Mouse (Mus musculus) cerebellum, postnatal 4 days (tissue): ENCODE results near the gene Tedc1.
A peak's percentile ranks its signal among the peaks of the same experiment; 100 is the strongest.
"Not testable (repeated sequence)": the region's sequence is repeated elsewhere in the genome, so short reads cannot be mapped to it uniquely, and the experiment has no call there.

Experiments
- DNase-seq, 2 experiments: peaks; one replicate each; pipeline ENCODE4 v3.0.0; 2022; ENCODE audit warnings: low spot score in 2 of 2, mixed read lengths in 1 of 2

The Tedc1 gene

GRCm38 (mm10) chr12:113152991-113153525 is 3.2 kb upstream of the Tedc1 start:
- DNase-seq: no peak

GRCm38 (mm10) chr12:113153971-113154370 is 2.2 kb upstream of the Tedc1 start:
- no peak for DNase-seq

DNA sequence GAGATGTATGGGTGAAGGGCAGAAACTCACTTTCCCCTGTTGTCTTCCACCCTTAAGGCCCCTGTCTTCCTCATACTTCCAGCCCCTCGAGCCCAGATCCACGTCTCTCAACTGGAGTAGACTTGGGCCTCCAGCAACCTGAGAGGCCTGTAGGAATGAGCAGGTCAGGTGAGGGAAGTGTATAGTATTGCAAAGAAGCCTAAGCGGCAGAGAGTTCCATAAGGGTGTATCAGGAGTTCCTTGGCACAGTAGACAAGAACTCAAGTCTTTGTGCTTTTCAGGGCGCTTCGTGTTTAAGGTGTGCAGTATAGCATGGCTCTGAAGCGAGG is 1.5 kb upstream of the Tedc1 start:
- no peak for DNase-seq

DNA sequence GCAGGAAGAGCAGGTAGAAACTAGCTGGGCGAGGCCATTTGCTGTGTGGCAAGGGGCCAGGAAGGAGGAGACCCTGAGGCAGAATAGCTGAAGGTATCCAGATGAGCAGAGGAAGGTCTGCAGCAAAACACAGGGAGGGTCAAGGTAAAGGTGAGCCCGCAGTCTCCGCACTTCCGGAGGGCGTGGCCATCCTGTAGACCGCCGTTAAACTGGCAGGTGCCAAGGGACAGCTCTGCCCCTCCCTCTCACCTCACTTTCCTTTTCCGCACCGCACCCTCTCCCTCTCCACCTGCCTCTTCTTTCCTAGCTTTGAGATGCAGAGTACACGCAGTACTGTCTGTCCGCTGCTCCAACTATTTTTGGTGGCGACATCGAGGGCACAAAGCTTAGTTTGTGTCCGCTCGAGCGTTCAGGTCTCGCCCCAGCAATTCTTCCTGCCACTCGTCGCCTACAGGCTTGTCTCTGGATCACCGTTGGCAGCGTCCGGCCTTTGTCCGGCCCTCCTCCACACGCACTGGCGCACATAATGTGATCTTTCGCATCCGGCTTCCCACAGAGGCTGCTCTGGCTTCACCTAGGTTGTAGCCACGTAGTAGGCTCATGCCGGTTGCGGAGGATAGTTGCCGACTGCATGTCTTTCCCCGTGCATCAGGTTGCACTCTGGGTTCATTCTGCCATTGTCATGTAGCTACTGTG is 997 bp upstream of the Tedc1 start:
- DNase-seq: peak in 1 of 2 experiments; percentile 40

GRCm38 (mm10) chr12:113156540-113156929 is 314 bp downstream of the Tedc1 start:
- DNase-seq: no peak

DNA sequence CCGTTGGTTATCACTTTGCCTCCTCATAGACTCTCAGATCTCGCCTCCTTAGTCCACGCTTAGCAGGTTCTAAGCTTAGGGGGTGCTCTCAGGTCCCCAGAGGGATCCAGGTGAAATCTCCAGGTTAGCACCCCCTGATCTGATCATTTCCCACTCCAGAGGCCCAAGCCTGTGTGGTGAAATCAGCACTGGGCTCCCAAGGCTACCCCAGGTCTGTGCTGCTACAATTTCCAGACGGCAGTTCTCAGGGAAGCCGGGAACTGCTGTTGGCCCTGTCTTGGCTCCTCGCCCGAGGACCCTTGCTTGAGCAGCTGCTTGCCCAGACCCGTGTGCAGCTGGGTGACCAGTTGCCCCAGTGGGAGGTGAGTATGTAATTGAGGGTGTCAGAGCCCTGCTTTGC is 781 bp downstream of the Tedc1 start:
- DNase-seq: peak in 1 of 2 experiments; percentile 44

DNA sequence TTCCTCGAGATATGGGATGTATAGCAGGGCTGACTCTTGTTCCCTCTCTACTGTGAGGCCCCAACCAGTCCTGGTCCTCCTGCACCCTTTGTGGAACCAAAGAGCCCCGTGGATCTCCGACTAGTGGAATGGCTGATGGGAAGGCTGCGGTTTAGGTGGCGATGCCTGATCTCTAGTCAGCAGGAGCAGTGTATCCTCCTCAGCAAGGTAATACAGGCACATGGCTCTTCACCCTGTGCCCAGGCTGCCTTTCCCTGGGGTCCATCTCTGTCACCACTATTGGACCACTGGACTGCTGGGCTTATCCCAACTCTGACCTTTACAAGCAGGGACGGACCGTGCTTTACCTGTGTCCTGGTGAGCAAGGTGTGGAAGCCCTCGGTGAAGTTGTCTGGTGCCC is 1.3 kb downstream of the Tedc1 start:
- no peak for DNase-seq

- DNase-seq: no peak
Observed at GRCm38 (mm10) chr12:113157971-113158370, 1.8 kb downstream of the Tedc1 start.

DNA sequence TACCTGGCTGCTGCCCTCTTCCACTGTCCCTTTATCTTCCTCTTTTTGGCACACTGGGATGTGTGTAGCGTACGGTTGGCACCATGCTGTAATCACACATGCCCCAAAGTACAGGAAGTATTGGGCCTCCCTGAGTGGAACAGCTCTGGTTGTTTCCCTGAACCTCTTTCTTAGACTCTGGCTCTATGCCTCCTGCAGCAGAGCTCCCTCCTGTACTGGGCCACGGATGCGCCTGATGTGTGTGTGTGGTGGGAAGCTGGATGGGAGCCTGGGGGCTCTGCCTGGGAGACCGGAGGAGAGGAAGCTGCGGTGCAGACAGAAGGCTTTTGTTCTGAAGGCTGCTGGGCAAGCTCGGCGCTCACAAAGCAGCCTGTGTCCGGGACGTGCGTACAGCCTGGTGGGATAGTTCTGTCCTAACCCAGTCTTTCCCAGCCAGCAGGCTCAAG is 7.4 kb downstream of the Tedc1 start:
- DNase-seq: peak in 1 of 2 experiments; percentile 37

DNA sequence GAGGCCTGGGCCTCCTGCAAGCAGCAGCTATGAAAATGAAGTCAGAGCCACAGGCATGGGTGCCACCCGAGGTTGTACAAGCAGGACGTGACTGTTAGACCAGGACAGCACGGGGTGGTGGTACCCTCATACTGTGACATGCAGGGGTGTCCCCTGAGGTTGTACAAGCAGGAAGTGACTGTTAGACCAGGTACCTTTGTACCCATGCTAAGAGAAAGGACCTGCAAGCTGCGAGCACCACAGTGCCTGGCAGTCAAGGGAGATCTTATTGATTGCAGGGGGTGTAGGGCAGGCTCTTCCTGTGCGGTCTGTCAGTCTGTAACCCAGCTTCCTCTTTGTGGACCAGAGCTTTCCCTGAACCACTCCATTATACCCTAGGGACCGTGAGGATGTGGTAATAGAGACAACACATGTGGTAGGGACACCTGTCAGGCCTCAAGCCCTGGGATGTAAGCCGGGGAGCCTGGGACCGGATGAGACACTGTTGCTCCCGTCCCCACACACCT is 11.9 kb downstream of the Tedc1 start:
- DNase-seq: no peak

DNA sequence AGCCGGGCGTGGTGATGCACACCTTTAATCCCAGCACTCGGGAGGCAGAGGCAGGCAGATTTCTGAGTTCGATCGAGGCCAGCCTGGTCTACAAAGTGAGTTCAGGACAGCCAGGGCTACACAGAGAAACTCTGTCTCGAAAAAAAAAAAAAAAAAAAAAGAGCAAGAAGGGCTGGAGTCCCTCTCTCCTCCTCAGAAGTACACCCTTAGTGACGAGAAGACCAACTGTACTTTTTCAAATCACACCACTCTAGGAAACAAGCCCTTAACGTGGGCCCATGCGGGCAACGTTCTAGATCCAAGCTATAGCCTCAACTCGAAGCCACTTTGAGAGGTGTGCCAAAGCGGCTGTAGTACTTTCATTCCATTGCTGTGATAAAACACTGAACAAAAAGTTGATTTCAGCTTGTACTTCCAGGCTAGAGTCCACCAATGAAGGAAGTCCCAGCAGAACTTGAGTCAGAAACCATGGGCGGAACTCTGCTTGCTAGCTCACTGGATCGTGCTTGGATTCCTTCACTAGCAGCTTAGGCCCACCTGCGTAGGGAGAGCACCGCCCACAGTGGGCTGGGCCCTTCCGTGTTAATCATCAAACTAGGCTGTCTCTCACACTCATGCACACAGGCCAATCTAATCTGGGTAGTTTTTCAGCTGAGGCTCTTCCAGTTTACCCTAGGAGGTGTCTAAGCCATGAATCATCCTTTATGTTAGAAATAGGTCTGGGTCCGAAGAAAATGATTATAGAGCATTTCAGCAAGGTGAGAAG is 20.9 kb downstream of the Tedc1 start:
- no peak for DNase-seq

GRCm38 (mm10) chr12:113181020-113181419 is 24.8 kb downstream of the Tedc1 start:
- DNase-seq: no peak

DNA sequence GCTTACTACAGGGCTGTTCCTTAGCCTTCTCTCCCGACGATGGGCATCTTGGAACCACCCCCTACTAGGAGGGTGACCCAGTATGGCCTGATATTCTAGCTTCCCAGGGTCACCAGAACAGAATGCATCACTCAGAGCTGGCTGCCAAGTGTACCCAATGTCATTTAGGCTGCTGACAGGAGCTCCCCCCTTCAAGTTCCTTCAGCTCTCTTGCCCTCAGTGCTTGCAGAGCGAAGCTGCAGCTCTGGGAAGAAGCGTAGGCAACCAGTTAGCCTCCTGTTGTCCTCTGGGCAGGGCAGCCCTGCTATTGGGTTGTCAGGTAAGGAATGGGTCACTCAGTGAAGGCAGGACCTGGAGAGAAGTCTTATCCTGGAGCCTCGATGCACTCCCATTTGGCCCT is 28.7 kb downstream of the Tedc1 start:
- DNase-seq: no peak

DNA sequence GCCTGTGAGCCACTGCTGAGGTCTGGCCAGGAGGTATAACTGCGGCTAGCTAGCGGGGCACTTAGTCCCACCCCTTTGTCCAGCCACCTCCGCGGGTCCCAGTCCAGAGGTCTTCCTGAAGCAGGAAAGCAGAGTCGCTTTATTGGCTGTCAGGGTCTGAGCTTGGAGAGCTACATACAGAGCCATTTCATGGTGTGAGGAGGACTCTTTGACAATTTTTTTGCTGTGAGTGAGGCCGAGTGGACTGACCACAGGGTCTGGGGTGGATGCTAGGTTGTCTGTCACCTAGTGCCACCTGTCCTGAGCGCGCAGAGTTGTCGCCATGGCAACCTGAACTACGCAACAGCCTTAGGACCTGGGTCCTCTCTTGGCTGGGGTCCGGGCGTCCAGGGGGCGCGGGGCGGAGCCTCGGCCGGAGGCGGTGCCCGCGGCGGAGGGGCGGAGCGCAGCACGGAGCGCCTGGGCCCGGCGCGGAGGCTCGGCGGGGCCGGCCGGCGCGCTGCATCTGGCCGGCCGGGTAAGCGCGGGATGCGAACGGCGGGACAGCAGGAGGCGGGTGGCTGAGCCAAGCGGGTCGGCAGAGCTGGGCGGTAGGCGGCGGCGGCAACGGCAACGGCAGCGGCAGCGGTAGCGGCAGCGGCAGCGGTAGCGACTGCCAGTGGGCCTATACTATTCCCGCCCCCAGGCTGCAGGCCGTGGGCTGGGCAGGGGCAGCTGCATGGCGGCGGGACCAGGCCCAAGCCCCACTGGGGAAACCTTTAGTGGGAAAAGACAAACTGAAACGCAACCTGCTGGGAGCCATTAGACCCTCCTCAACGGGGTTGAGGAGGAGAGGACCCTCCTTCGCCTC is 29.4 kb downstream of the Tedc1 start, which contains the start of gene Tmem121:
Tmem121 (plus strand) TSS at position 489 of the 850 bp plus-strand sequence.
- DNase-seq: peak in 1 of 2 experiments; percentile 64

DNA sequence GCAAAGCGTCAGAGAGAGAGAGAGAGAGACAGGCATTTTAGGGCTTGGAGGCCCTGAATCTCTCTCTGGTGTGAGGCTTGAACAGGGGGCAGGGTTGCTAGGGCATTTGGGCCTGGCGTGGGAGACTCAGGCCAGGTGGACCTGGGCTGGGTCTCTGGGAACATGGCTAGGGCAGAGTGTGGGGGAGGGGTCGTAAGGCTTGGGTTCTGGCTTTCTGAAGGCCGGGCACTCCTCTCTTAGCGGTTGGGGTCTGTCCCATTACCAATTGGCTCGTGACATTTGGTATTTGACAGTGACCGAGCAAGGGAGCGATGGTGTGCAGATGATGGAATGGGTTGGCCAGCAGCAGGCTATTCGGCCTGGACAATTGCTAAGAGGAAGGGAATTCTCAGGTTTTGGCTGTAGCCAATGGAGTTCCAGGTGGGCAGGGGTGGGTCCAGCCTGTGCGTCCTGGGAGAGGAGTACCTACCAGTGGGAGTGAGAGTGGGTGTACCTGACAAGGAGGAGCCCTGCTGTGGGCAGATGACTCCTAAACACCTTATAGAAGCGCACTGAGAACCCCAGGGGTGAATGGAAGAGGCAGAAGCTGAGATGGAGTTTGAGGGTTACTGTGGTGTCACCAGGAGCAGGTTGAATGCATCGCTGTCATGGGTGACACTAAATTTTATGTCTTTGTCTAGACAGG is 30.2 kb downstream of the Tedc1 start:
- no peak for DNase-seq

- DNase-seq: no peak
Observed at GRCm38 (mm10) chr12:113187011-113187375, 30.8 kb downstream of the Tedc1 start.

DNA sequence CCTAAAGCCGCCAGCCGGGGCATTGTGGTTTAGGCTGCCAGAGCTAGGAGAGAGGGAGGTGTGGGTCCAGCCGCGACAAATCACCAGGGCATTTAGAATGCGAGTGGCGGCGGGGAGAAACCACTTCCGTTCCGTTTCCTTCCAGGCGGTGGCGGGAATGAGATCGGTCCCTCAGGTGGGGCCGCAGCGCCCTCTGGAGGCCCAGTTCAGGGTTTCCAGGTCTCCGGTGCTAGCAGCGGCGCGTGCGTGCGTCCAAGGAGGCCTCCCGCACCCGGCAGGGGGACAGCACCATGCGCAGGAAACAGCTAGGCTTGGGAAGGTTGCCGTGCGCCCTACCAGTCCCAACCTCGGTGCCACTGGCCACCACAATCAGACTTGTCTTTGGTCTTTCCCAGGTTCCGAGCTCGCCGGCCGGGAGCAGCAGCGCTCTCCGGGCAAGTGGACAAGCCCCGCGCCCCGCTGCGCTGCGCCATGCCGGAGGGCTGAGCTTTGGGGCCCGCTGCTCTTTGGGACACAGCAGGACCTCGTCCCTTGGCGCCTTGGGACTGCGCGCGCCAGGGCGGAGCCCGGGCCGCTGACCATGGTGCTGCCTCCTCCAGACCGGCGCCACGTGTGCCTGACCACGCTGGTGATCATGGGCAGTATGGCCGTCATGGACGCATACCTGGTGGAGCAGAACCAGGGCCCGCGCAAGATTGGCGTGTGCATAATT is 31.5 kb downstream of the Tedc1 start:
- peak; percentile 92 to 96 for DNase-seq

GRCm38 (mm10) chr12:113188349-113189055 is 32.3 kb downstream of the Tedc1 start:
- DNase-seq: no peak

DNA sequence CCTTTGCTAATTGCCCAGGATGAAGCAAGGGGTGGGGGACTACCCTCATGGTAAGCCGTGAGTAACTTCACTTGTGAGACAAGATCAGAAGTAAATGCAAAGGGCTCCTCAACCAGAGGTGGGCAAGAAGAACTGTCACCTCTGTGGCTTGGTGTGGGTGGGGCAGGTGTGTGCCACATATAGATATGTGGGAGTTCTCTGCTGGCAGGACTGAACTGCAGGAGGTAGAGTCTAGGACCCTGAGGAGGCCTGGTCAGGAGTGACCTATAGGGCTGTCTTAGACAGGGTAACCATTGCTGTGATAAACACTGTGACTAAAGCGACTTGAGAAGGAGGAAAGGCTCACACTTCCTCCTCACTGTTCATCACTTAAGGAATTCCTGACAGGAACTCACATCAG is 37.2 kb downstream of the Tedc1 start:
- no peak for DNase-seq

DNA sequence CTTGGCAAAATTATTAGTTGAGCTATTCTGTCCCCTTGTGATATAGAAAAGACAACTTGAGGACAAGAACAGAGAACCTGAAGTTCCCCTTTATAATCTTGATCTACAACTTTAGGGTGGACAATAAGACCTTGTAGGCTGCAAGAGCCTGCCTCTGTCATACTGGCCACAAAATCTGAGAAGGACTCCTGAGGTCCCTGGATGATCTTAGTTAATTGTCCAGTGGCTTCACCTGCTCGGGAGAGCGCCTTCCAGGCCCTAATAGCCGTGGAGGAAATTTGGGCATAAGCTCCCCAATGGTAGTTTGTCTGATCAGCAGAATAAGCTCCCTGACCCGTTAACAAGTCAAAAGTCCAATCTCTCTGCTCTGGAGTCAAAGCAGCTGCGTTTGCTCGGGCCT is 42.9 kb downstream of the Tedc1 start:
- not testable (repeated sequence) for DNase-seq
